Mouse (Mus musculus): ENCODE measurements around the gene Ube2e2. TPM values are rescaled to one million over a fixed set of nuclear protein-coding genes. Genes with fewer than 3 reads are reported as not detected.
"Not testable (repeated sequence)": the region's sequence is repeated elsewhere in the genome, so short reads cannot be mapped to it uniquely, and the experiment has no call there.

The Ube2e2 gene
- polyA plus RNA-seq, 1 experiment from 2014 or later: 80.6 TPM

DNA sequence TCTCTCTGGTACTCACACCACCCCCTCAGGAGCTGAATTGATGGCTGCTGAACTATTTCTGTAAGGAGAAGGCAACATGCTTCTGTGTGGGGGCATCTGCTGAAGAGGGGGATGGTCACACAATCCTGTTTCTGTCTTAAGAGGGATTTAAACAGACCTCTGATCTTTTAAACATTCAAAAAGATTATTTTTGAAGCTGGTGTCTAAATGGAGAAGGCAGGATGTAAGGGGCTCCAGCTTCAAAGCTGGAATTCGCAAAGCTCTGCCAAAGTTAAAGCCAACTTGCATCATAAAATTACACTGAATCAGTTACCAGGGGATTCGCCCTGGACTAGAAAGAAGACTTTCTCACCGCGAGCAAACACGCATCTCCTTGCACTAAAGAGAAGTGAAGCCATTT, 346.5 kb downstream of the Ube2e2 start:
- H3K27ac ChIP-seq: no peak overlapping the region
- H3K4me1 ChIP-seq: no peaks in the 10 kb centered on the region
- H3K9me3 ChIP-seq: no peaks in the 10 kb centered on the region
- H3K4me3 ChIP-seq: no peak overlapping the region
- WGBS: 55% methylated on average over 5 of the region's 5 CpGs
- no peak overlapping the region for H3K4me2 ChIP-seq
- no peak overlapping the region for H3K9ac ChIP-seq
- no peak for ATAC-seq (ENCODE audit: insufficient number of reproducible peaks, insufficient read depth, low FRiP score, low TSS enrichment, low read depth)
- H3K27me3 ChIP-seq: no peaks in the 10 kb centered on the region
- H3K36me3 ChIP-seq: no peaks in the 10 kb centered on the region

GRCm38 (mm10) chr14:18539092-18539491, 355.0 kb downstream of the Ube2e2 start:
- not testable (repeated sequence) for H3K9me3 ChIP-seq; H3K4me2 ChIP-seq; ATAC-seq (ENCODE audit: insufficient number of reproducible peaks, insufficient read depth, low FRiP score, low TSS enrichment, low read depth); H3K27ac ChIP-seq; H3K4me1 ChIP-seq; H3K36me3 ChIP-seq; H3K9ac ChIP-seq; H3K27me3 ChIP-seq; H3K4me3 ChIP-seq
- WGBS: 74% methylated on average over 4 of the region's 4 CpGs

- H3K9ac ChIP-seq: no peak overlapping the region
- no peaks in the 10 kb centered on the region for H3K36me3 ChIP-seq
- no peak overlapping the region for H3K4me2 ChIP-seq
- H3K4me1 ChIP-seq: no peaks in the 10 kb centered on the region
- H3K9me3 ChIP-seq: no peaks in the 10 kb centered on the region
- no peak for ATAC-seq (ENCODE audit: insufficient number of reproducible peaks, insufficient read depth, low FRiP score, low TSS enrichment, low read depth)
- 60% methylated on average over 2 of the region's 2 CpGs for WGBS
- no peaks in the 10 kb centered on the region for H3K27me3 ChIP-seq
- no peak overlapping the region for H3K4me3 ChIP-seq
- no peak overlapping the region for H3K27ac ChIP-seq
Measured at GRCm38 (mm10) chr14:18530899-18531298, 363.2 kb downstream of the Ube2e2 start.

DNA sequence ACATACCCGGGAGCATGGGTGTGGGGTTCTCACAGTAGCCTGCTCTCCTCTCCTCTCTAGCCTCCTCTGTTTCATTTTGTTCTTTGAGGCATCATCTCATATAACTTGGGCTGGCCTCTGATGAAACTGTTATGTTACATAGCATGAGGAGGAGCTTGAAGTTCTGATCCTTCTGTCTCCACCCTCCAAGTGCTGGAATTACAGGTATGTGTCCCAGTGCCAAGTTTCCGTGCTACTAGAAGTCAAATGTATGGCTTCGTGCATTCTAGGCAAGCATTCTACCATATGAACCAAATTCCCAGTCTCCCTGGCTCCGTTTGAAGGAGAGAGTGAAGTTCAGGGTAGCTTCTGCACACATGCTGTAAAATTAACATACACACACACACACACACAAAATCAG, 363.6 kb downstream of the Ube2e2 start:
- Histone ChIP-seq H3K9ac (no peak overlapping the region), H3K27me3 (no peaks in the 10 kb centered on the region), H3K4me2 (no peak overlapping the region), H3K4me1 (no peaks in the 10 kb centered on the region), H3K27ac (no peak overlapping the region), H3K36me3 (no peaks in the 10 kb centered on the region), H3K4me3 (no peak overlapping the region), H3K9me3 (no peaks in the 10 kb centered on the region)
- ATAC-seq (ENCODE audit: insufficient number of reproducible peaks, insufficient read depth, low FRiP score, low TSS enrichment, low read depth): no peak
- WGBS: 65% methylated on average over 4 of the region's 4 CpGs
